Mouse (Mus musculus) megakaryocyte, embryonic 14.5 days (primary cell): ENCODE results near the gene Ppil6.

Experiments used
- FLI1 ChIP-seq: IDR thresholded peaks from 2 replicates; pipeline ENCODE4 v1.6.1; 2012; ENCODE audit warnings: low read length, inconsistent platforms, mixed read lengths
- GATA1 ChIP-seq: IDR thresholded peaks from 3 replicates; pipeline ENCODE4 v1.6.1; 2012; ENCODE audit warnings: mixed read lengths, low read length, inconsistent platforms, borderline replicate concordance

- TF ChIP-seq GATA1 (no peak), FLI1 (no peak)
Measured at GRCm38 (mm10) chr10:41555081-41555480, 64.8 kb downstream of the Ppil6 start.
